Mouse (Mus musculus): ENCODE measurements at regions not wholly inside any gene's neighbourhood (a gene's known extent, or its start where the extent isn't known, plus 50 kb on each side); places are given as distances from the start of the nearest gene placed in this dataset.

DNA sequence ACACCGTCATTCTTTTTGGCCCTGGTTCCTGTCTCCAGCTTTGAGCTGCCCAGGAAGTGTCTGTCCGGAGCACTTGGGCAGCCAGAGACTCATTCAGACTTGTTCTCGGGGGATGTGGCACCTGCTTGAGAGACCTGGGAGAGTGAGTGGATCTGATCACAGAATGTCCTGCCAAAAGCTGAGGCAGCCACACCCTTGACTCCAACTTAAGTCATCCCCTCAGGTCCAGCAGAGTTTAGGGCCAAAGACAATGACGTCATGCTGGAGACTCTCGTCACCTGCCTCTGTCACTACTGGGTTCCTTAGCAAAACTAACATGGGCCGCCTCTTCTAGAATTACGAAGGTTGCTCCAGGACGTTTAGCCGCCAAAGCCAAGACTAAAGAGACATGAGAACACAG is 231.5 kb downstream of the Maf start:
- peak; percentile 24 for DNase-seq

DNA sequence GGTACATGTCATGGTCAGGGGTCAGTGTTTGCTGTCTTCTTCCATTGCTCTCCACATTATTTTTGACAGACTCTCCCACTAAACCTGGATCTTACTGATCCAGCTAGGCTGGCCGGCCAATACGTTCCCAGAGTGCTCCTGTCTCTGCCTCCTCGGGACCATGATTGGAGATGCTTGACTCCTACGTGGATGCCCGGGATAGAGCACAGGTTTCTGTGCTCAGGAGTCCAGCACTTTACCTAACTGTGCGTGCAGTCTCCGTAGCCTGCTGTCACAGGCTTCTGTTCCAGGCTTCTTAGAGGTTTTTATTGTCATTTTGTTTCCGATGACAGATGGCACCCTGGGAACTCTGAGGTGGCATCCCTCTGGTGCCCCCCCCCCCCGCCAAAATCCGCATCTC is 232.4 kb downstream of the Maf start:
- peak; percentile 45 for DNase-seq

- no peak for DNase-seq
Observed at GRCm38 (mm10) chr8:115473974-115474373, 233.6 kb downstream of the Maf start.

DNA sequence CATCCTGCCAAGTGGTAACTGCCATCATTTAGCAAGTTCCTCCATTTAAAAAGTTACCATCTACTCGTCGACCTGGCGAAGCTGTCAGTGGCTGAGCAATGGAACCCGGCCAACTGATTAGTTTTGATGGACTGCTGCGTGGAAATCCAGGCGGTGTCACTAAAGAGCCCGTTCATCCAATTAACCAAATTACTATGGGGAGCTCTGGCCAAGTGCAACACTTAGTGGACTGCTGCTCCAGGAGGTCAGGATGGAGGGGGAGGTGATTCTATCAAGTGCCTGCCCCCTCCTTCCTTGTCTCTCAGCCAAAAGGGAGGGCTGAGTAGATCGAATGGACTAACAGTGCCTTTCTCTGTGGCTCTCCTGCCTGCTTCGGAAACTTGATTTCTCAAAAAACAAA is 241.0 kb downstream of the Maf start:
- DNase-seq, result no peak

DNA sequence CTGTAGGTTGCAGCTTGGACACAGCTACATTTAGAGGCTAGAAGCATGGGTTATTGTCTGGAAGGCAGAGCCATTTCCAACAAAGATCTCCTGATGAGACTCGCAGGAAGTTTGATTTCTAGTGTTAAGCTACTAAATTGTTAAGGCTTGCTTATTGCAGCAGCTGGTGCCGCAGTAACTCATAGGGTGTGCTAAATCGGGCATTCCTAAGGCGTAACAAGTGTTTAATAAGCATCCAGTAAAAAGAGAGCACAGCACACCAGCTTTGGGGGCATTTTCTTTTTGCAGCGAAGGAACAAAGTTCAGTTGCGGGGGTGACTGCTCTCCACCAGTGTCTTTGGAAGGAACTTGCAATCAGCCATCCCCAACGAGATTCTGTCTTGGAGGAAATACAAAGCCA is 241.5 kb downstream of the Maf start:
- no peak for DNase-seq

DNA sequence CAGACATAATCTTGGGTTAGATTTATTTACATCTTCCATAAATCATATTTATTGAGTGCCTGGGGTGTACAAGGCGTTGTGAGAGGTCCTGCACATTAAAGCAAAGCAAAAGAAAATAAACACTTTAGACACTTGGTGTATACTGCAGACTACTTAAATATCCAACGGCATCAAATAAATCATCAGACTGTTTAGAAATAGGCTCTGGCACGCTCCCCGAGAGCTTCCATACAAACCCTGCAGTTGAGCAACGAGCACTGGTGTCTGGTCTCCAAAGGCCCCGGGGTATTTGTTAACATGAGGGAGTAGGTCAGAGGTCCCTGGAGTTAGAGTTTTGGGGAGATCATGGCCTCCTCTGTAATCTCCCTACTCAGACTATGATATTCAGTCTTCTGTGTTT is 244.9 kb downstream of the Maf start:
- no peak for DNase-seq

DNA sequence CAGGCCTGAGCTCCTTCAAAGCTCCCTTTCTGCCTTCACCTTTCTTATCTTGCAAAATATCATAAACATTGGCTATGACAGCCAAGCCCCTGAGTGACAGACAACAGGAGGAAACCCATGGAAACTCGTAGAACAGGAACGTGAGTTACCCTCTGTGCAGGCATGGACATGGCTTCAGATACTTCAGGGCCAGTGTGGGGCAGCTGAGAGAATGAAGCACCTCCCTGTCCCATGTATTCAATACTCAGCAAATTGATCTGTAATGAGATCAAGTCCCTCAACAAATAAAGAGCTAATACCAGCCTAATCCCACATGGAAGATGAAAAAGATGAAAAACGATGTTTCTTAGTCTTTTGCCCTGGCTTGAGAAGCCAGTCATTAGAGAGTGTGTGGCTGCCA is 249.5 kb downstream of the Maf start:
- DNase-seq, result no peak

GRCm38 (mm10) chr8:115450789-115451188 is 256.8 kb downstream of the Maf start:
- no peak for DNase-seq

DNA sequence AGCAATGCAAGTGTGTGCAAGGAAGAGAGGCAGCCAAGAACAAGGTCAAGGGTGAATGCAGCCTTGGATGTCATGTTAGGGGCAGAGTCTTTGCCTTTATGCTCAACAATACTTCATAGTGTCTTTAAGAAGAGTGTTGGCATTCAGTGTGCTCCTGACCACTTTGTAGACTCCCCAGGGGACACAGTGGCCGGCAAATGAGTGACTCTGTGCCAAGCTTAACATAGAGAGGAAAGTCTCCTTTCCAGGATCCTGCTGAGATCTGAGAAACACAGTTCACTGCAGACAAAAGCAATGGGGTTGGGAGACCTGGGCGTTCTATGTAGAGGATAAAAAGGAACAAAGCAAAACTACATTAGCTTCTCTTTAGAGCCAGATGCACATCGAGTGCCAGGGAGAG is 259.2 kb downstream of the Maf start:
- DNase-seq, result no peak

DNA sequence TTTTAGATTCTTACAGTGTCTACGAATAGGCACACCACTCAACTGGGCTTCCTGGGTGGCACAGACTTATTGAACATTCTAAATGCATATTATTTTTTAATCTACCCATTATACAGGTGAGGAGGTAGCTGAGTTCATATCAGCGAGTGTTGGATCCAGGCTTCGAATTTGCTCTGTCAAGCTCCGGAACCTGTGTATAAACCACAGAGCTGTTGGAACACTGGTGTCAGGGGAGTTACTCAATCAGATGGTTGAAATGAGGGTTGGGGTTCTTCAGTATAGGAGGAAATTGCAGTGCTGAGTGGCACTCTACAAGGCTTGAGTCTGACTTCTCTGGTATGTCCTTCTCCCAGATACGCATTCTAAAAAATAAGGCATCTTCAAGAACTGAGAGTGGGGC is 263.1 kb downstream of the Maf start:
- DNase-seq, result no peak

DNA sequence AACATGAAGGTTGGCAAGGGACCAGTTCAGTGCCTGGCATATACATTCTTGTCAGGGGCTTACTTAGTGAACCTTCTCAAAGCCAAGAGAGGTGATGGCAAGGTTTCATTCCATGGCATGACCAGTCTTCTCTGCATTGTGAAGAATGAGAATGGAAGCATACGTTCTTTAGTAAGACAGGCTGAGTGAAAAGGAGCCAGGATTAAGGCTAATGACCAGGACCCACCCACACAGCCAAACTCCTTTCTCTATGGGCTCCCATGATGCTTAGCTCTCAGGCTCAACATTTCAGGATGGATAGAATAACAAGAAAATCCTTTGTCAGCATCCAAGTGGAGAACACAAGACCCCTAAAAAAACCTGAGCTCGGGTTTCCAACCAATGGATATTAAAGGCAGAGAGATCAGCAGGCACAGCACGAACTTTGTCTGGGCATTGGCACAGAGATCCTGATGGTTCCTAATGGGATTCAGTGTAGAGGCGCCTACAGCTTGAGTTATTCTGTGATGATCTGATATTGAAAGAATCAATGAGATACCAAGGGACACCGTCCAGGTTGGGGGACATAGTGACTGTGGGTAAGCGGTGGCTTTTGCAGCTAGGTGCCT is 265.5 kb downstream of the Maf start:
- no peak for DNase-seq

DNA sequence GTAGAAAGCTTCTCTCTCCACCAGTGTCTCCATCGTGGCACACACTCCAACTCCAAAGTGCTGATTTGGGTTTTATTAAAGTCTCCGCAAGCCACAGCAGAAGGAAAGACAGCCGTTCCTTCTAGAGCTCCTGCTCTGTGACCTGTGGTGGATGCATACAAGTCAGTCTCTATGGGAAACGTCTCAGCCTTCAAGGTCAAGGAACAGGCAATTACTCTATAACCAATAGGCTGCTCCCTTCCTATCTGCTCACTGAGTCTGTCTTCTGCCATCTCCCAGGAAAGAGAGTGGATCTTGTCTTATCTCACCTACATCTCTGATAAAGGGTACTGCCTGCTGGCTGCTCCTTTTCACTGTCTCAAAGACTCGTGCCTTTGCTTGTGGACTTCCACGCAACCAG is 266.3 kb downstream of the Maf start:
- no peak for DNase-seq

- DNase-seq, result no peak
Observed at GRCm38 (mm10) chr8:115440151-115440550, 267.4 kb downstream of the Maf start.

DNA sequence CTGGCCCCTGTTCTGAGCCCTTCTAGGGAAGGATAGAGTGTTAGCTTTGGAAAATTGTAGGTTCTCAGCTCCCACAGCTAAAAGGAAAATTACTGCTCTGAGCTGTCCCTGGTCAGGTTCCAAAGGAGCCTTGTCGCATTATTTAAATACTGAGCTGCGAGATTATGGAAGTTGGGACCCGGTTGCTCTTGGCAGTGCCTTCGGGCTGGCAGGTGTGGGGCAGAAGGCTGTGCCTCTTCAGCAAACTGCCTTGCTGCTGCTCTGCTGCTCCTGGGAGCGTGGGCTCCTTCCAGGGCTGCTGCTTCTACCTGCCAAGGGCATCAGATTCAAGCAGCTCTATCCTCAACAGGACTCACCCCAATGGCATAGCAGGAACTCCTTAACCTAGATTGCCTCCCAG is 268.1 kb downstream of the Maf start:
- no peak for DNase-seq

- no peak for DNase-seq
Observed at GRCm38 (mm10) chr8:115437956-115438355, 269.6 kb downstream of the Maf start.

GRCm38 (mm10) chr8:115436356-115436721 is 271.3 kb downstream of the Maf start:
- no peak for DNase-seq

- no peak for DNase-seq
Observed at GRCm38 (mm10) chr8:115435720-115436355, 271.8 kb downstream of the Maf start.

GRCm38 (mm10) chr8:115432396-115433040 is 275.1 kb downstream of the Maf start:
- DNase-seq, result peak; percentile 79

DNA sequence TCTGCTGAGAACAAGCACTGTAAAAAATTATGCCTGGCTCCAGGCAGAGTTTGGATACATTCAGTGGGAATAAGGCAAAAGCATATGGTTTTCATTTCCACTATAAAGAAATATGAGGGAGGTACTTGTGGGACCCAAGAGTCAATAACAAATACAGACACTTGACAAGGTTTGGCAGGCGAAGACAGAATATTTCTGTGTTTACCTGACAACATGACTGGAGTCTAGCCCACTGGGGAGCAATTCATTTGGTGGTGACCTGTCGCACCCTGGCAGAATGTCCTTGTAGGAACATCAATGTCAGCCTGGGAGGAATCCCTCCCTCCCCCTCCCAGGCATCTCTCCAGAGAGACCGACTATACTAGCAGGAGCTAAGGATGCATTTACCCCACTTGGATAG is 276.8 kb downstream of the Maf start:
- no peak for DNase-seq

GRCm38 (mm10) chr8:115429291-115429883 is 278.2 kb downstream of the Maf start:
- DNase-seq, result no peak

- no peak for DNase-seq
Observed at GRCm38 (mm10) chr8:115428528-115429290, 278.9 kb downstream of the Maf start.

DNA sequence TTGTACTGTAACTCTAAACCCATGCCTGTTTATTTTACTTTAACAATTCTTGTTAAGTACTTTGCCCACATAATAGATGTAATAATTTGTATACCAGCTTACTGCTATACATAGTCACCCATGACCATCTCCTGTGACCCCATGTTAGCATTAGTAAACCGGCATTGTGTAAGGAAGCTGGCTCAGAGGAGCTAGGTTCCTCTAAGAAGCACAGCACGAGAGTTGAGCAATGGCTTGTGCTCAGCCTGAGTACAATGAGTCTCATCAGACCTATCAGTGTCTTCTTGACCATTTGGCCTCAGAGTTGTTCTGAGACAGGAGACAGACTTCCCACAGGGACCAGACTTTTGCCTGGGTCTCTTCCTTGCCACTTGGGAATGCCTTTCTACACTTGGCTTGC is 279.6 kb downstream of the Maf start:
- no peak for DNase-seq

GRCm38 (mm10) chr8:115427490-115427889 is 280.1 kb downstream of the Maf start:
- no peak for DNase-seq

- DNase-seq, result no peak
Observed at GRCm38 (mm10) chr8:115426543-115426942, 281.1 kb downstream of the Maf start.
